Mouse (Mus musculus) kidney, postnatal 10 days (tissue): ENCODE data around the gene Exosc2.

Source experiments
- DNase-seq: peaks from one replicate; pipeline ENCODE4 v3.0.0; 2021; ENCODE audit warnings: mixed read lengths

Exosc2 gene

DNA sequence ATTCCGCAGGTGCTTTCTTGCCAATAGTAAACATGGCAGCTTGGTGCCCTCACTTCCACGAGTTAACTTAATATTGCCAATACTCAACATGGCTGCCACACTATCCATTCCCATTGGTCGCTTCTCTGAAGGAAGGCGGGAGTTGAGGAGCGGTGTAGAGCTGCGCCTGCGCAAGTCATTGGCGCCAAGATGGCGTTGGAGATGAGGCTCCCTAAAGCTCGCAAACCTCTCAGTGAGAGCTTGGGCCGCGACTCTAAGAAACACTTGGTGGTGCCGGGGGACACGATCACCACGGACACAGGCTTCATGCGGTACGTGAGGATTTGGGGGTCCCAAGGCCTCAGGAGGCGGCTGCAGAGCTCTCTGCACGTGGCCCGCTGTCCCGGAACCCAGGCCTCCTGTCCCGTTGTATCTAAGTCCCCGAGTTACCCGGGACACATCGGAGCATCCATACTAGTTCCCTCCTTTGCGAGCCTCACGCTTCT lies at the start of gene Exosc2:
Gene Exosc2, plus strand, starts transcription at position 165 of the 485 bp plus-strand sequence.
- peak; percentile 94 for DNase-seq

DNA sequence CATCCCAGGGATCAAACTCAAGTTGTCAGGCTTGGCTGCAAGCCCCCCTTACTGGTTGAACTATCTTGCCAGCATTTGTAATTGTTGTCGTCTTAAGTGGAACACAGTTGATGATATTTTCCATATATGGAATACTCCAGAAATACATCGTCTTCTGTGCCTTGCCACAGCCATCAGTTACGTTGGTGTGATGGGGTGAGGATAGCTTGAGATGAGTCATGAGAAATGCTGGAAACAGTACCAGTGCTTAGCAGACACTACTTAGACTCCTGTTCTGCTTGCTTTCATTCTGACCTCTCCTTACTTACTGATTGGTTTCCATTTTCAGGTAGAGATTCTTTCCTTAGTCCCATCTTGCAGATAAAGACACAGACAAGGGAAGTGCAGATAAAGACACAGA lies 37.0 kb upstream of the Exosc2 start:
- no peak for DNase-seq

DNA sequence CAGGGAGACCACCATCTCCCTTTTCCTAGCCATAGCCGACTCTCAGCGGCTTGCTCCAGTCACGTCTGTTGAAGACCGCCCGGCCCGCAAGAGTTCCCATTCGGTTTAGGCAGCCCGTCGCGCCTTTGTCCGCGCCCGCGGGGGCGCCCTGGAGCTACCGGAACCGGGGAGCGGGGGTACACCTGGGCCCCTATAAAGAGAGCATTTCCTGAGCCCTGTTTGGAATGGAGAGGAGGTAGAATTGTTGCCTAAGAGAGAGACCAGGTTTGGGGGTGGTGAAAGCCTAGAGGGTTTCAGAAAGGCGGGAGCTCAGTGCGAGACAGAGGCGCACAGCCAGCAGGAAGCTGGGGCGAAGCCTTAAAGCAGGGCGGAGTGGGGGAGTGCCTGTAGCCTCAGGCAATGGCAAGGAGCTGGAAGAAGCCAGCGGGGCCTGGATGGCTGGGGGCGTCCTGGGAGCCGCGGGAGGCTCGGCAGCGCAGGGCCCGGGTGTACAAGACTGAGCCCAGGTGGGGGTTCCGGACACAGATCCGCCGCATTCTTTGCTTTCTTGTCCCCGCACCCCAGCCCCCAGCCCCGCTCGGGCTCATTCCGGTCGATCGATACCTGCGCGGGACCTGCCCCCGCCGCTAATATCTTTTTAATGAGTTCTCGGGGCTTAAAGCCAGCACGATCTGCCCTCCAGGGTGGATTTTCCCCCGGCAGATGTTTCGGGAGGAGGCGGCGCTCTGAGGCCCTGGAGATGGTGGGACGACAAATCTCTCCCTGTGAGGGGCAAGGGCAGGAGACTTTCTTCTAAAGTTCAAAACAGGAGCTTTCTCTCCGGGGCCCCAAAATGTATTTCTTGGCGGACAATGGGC lies 35.0 kb upstream of the Exosc2 start:
- DNase-seq: no peak

DNA sequence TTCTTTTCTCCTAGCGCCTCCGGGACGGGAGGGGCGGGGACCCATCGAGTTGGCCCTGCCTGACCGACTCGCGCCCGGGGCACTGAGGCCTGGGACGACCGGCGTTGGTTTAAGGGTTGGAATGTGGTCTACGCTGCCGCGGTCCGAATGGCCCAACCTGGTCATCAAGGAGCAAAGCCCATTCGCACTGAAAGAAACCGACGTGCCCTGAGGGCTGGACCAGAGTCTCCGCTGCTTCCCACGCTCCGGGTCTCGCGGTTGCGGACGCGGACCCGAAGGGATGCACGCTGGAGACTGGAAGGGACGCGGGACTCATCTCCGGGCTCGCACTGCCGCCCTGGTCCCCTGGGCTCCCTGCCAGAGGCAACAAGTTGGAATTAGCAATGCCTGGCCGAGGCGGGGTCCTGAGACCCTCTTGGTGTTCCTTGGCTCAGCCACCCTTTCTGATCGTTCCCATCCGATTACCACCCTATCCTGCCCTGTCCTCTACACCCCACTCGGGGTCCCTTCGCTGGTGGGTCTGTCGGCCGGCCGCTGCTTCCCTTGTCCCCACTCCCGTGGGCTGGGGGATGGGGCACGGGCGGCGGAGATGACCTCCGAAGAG lies 34.3 kb upstream of the Exosc2 start:
- DNase-seq: no peak

DNA sequence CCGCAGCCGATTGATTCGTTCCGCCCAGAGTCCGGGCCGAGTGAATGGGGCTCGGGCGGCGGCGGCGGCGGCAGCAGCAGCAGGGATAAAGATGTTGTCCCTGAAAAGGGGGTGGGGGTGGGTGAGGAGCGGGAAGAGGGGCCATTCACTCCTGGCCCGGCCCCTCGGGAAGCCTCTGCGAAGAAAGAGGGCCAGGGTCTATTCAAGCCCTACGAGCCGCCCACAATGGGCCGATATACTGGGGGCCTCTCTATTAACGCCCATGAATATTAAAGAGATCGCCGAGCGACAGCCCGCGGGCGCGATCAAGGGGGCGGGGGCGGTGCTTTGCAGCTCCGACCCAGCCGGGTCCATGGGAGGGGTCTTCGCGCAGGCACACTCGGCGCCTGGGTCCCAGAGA lies 33.8 kb upstream of the Exosc2 start:
- no peak for DNase-seq

DNA sequence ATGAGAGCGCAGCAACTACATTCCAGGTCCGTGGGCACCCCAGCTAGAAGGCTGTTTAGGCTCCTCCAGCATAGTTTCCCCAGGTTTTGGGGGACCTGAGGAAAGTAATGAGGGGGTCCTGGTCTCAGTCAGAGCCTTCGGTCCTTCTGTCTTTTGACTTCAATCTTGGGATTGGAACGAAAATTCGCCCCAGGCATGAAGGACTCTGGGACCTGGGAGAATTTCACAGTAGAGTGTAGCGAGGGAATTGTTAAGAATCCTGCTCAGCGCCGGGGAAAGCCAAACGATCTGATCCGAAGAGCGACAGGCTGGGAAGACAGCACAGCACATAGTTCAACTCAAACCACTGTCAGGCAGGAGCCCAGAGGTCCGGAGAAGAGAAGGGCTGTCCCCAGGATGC lies 33.2 kb upstream of the Exosc2 start:
- no peak for DNase-seq

DNA sequence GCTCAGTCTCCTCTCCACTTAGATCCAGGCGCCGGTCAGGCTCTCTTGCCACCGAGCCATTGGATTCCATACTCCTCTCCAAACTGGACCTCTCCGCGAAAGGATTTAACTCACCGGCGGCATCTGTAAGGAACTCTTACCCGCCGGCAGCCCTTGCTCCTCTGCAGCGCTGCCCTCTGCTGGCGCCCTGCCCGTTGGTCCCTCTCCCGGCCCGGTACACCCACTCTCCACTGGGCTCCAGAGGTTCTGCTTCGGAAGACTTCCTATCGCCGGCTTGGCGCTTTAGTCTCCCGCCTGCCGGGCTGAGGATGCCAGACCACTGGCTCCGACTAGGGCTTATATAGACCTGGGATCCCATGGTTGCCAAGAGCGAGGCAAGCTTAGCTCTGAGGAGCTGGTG lies 32.7 kb upstream of the Exosc2 start:
- DNase-seq: peak; percentile 73

DNA sequence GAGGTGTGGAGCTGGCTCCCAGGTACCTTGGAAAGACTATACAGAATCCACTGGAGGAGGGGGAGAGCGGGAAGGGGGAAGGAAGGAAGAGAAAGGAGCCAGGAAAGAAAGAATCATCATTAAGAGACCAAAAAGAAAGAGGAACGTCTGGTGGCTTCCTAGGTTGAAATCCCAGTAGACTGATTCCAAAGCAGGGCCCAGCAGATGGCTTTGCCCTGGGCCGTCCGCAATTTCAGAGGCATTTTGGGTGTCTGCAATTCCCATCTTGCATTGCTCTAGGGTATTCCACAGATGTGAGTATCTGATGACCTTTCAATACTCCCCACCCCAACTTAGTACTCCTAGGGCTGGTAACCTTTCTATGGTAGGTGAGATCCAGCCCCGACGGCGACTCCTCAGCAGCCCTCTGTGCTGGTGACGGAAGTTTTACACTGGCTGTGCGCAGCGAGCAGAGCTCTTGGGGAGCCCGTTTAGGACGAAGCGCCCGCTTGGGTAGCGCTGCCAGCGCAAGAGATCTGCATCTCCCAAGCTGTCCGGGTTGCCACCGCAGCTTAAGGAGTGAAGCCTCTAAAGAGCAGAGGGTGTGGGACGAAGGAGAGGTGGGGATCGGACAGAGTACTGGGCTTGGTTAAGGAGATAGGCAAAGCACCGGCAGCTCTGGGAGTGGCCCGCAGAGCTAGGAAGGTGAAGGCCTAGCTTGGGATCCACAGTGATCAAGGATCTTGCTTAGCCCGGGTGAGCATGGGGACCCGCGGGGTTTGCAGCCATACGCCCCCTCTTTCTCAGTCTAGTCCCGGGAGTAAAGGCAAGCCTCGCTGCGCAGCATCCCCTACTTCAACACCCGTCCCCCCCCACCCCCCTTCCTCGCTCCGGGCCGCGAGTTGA lies 31.7 kb upstream of the Exosc2 start:
- no peak for DNase-seq

DNA sequence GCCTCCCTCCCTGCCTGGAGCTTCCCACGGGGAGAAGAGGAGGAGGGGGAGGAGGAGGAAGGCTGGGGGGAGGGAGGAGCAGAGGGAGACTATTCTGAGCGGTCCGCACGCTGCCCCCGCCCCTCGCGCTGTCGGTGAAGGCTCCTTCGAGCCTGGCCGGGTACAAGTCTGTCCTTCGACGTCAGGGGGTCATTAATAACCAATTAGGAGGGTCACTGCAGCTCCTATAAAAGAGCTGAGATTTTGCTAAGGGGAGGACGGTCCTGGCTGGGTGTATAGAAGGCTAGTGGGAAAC lies 31.1 kb upstream of the Exosc2 start:
- no peak for DNase-seq

DNA sequence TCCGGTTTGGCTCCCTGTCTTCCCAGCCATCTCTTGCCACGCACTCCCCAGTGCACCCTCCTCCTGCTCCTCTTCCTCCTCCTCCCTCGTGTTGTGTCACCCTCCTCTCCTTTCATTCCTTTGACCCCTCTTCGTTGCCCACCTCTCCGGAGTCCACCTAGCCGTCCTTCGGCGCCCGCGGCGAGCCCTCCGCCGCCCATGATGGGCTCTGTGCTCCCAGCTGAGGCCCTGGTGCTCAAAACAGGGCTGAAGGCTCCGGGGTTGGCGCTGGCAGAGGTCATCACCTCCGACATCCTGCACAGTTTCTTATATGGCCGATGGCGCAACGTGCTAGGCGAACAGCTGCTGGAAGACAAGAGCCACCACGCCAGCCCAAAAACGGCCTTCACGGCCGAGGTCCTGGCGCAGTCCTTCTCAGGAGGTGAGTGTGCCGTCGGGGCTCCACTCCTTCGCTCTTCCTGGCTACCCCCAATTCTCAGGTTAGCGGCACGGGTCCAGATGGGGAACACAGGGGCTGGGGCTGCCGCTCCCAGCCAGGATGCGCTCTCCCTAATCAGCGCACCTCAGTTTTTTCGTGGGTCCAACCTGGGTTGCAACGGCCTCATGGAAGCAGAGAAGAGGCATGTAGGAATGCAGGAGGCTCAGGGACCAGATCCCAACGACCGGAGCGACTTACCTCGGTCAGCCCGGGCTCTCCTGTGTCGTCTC lies 30.5 kb upstream of the Exosc2 start, which contains the start of gene Prdm12:
Gene Prdm12, plus strand, starts transcription at position 137 of the 708 bp plus-strand sequence.
- no peak for DNase-seq

DNA sequence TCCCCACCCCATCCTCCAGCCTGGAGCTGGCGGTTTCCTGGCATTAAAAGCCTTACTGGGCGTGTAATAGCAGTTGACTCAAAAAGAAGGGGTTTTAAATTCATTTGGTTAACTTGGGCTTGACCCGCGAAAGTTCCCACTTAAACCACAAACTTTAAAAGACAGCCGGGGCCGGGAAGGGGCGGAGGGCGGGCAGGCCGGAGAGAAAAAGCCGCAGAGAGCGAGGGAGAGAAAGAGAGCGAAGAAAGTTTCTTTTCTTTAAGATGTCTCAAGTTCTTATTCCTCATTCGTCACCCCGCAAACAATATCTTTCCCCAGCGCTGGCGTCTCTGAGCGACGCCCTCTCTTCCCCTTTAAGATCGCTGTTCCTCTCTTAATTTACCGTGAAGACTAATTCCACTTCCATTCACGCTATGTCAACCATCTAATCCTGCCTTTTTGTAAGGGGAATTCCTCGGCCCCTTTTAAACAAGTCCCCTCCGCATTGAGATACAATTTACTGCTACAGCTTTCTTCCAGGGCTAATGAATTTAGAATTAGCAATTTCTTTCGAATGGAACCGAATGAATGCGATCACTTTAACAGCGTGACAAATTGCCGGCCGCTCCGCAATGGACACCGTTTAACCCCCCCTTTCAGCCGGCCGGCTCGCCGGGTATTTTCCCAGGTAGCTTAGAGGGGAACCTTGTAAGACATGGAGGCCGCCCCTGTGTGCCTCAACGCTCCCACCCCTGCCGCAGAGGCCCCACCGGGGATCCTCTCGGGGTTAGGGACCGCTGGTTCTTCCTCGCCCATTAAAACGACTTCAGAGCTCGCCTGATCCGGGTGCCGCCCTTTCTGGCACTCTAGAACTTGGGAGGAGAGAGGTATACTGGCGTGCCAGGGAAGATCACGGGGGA lies 29.7 kb upstream of the Exosc2 start:
- no peak for DNase-seq

DNA sequence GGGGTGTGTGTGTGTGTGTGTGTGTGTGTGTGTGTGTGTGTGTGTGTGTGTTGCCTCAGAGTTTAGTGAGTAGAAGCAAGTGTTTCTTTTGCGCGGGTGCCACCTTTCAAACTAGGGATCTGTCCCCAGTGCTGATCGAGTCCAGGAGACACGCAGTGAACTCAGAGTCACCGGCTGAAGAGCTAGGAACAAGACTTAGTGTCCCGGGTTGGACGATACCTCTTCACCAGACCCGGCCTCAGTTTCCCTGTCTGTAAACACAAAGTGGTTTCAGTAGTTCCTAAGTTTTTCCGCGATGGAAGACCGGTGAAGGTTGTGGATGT lies 29.0 kb upstream of the Exosc2 start:
- DNase-seq: no peak

DNA sequence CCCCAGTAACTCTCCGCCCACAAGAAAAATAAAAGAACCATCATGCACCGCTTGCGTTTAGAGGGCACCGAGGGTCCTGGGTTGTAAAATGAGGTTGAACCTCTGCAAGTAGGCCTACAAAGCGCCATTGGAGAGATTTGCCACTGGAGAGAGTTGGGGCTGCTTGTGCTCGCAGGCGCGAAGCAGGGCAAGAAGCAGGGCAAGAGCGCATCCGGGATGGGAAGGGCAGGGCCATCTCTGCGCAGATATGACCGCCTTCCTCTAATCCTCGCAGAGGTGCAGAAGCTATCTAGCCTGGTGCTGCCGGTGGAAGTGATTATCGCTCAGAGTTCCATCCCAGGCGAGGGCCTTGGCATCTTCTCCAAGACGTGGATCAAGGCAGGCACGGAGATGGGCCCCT lies 28.6 kb upstream of the Exosc2 start:
- DNase-seq: no peak

DNA sequence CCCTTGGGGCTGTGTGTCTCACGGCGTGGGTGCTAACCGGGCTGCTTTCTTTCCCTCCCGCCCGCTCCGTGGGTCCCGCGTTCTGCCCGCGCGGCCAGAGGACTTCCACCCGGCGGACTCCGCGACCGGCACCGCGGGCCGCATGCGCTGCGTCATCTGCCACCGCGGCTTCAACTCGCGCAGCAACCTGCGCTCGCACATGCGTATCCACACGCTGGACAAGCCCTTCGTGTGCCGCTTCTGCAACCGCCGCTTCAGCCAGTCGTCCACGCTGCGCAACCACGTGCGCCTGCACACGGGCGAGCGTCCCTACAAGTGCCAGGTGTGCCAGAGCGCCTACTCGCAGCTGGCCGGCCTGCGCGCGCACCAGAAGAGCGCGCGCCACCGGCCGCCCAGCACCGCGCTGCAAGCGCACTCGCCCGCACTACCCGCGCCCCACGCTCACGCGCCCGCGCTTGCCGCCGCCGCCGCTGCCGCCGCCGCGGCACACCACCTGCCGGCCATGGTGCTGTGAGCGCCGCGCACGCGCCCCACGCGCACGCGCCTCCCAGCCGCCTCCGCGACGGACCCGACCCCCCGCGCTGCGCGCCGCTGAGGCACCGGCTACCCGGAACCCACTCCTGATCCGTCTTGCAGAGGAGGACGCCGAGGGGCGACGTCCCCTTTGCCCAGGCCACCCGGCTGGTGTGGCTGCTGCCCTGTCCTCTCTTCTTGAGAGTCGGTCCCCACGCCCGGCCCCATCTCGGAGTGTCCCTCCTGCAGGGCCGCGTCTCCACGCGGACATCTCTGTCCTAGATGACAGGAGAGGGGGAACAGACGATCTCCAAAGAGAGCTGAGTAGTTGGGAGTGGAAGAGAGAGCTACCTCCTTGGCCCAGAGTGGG lies 16.3 kb upstream of the Exosc2 start:
- peak; percentile 31 for DNase-seq

DNA sequence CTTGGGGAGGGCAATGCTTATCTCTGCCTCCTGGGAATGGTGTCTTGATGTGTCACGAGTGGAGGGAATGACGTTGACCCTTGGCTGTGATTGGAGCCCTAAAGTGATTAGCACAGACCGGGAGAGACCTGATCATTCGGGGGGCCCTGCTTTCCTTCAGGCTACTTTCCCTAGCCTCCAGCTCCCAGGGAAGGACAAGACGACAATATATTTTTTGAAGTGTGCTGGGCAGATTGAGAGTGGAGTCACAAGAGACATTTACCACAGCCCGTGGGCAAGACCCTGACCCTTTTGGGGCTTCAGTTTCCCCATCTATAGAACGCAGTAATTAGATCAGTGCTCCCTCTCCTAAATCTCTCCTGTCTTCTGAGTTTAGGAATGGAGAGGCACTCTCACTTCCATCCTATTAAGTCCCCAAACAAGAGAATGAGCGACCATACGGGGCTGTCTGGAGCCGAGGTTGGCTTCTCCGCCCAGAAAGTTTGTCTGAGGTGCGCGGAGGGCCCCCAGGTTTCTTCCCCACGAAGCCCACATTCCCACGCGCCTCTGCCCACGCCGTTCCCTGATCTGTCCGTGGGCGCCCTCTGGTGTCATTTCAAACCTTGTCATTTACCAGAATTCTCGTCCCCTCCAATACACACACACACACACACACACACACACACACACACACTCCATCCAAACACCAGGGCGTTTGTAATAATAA lies 15.5 kb upstream of the Exosc2 start:
- DNase-seq: peak; percentile 75

DNA sequence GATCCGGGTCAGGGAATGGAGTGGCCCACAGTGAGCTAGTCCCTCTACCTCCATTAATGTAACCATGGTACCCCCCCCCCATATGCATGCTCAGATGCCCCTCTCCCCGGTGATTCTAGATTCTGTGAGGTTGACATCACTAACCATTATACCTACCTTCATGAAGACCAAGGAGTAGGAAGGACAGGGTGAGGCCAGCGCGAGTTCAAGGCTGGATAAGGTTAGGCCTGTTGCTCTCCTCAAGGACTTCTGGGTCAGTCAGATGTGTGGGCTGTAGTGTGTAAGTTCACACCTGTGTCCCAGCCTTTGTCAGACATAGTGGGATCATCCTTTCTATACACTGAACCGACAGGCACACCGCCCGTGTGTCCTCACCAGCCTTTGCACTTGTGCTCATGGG lies 14.1 kb upstream of the Exosc2 start:
- no peak for DNase-seq

DNA sequence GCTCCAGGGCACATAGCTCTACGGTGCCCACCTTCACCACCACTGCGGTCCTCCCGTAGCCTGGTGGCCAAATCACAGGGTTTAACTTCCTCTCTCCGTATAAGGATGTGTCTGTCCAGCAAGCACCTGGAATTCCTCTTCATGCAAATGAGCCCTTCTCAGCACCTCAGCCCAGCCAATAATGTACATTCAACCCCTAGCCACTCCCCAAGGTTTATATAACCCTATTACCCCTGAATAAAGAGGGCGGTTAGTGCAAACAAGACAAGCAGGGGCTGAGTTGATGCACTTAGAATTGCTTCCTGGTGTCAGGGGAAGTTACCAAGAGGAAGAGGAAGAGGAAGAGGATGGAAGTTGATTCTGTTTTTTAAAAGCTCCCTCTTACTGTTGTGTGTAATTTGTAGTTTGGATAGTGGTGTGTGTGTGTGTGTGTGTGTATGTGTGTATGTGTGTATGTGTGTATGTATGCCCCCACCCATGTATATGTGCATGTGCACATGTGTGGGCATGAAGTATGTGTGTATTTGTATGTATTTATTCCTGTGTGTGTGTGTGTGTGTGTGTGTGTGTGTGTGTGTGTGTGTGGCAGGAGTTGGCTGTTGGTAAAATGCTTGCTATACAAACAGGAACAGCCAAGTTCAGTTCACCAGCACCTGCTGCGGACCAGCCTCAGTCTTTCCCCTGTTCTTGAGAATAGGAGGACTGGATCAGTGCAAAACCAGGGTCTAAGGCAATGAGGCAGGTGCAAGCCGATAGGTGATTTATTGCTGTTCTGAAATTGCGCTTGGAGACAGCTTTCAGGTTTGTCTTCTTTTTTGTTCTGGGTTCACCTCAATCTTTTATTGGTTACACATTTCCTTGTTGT lies 7.3 kb upstream of the Exosc2 start:
- no peak for DNase-seq

DNA sequence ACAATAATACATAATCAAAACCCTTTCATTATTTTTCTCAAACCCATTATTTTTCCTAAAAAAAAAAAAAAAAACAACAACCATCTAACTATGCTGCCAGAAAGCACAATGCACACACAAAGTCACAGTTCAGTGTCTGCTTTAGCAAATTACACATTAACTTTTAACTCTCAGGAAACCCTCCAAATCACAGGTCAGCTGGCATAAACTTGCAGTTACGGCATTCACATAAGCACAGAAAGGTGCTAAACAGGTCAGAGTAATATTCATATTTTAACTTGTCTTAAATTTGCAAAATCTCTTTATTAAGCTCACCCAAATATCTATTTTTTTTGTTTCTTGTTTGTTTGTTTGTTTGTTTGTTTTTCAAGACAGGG lies 6.7 kb upstream of the Exosc2 start:
- DNase-seq: no peak

DNA sequence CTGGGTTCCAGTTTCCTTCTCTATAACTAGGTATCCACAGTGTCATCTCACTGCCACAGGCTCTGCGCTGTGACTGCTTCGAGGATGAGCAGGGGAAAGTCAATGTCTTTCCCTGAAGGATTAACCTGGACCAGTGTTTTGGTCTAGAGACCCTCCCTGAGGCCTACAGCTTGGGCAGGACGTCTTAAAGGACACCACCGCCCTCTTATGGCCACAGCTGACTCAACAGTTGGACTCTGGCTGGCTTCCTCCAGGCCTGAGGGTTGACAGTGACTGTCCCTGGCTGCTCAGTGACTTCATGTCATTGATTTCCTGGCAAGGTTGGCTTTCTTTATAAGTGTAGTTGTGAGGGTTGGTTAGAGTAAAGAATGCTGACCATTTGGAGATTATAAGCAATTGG lies 3.2 kb upstream of the Exosc2 start:
- DNase-seq: peak; percentile 69
